Mouse (Mus musculus) kidney, adult 2 months (tissue): Measurements from ENCODE around the gene Tysnd1. TPM values are rescaled to one million over a fixed set of nuclear protein-coding genes. Genes with fewer than 3 reads are reported as not detected.

Experiments used
- DNase-seq: peaks from one replicate; pipeline ENCODE4 v3.0.0; 2021
- H3K27ac ChIP-seq: fragments of 200-500 bp; 2 replicates; pipeline ENCODE4 v1.5.1; 2012; ENCODE audit warnings: low read depth, low read length, control low read depth, inconsistent platforms; ENCODE audit not compliant: insufficient read depth
- H3K27me3 ChIP-seq: fragments of 200-500 bp; replicated peaks from 2 replicates; pipeline ENCODE4 v1.6.1; 2012; ENCODE audit warnings: mild to moderate bottlenecking, moderate library complexity, low read length, inconsistent platforms; ENCODE audit not compliant: control insufficient read depth, insufficient read depth
- H3K36me3 ChIP-seq: fragments of 200-500 bp; 2 replicates; pipeline ENCODE4 v1.6.1; 2012; ENCODE audit warnings: mild to moderate bottlenecking, moderate library complexity, low read length, inconsistent platforms; ENCODE audit not compliant: control insufficient read depth, insufficient read depth
- H3K4me1 ChIP-seq: fragments of 200-500 bp; 2 replicates; pipeline ENCODE4 v1.6.1; 2011; ENCODE audit warnings: low read length; ENCODE audit not compliant: control insufficient read depth, insufficient read depth
- H3K4me3 ChIP-seq: fragments of 200-500 bp; 2 replicates; pipeline ENCODE4 v1.5.1; 2011; ENCODE audit warnings: mild to moderate bottlenecking, low read depth, low read length, control low read depth; ENCODE audit not compliant: insufficient read depth
- CTCF ChIP-seq: fragments of 200-500 bp; conservative IDR thresholded peaks from 2 replicates; pipeline ENCODE4 v1.5.1; 2011; ENCODE audit warnings: low read depth, mild to moderate bottlenecking, control low read depth, low read length, moderate library complexity, mixed read lengths; ENCODE audit not compliant: insufficient read depth, insufficient read length
- POLR2A ChIP-seq: fragments of 200-500 bp; IDR thresholded peaks from one replicate; pipeline ENCODE4 v1.6.1; 2011; ENCODE audit warnings: low read depth, low read length, control low read depth
- WGBS: fragments of 180-500 bp; shearing (Covaris S2); methylation state at CpG from one replicate; pipeline ENCODE4 v1.1.7; 2018; 5-methylcytosine and 5-hydroxymethylcytosine counted together
- polyA plus RNA-seq: library from polyadenylated mRNA; depleted of rRNA; stranded (reverse); fragments of >200 nt; gene quantifications from 2 replicates; pipeline ENCODE4 v1.2.3, GENCODE M21; 2012

The Tysnd1 gene
- polyA plus RNA-seq, 1 experiment, result 75.4 TPM

- 71% methylated on average over 7 of the region's 7 CpGs for WGBS
- no peaks in the 10 kb centered on the region for H3K36me3 ChIP-seq
- DNase-seq, result no peak
- H3K4me1 ChIP-seq, result no peaks in the 10 kb centered on the region
- TF ChIP-seq CTCF (no peak), POLR2A (no peak)
- no peaks in the 10 kb centered on the region for H3K27me3 ChIP-seq
- H3K4me3 ChIP-seq, result no peak overlapping the region
- no peak overlapping the region for H3K27ac ChIP-seq
These were observed 26.0 kb upstream of the Tysnd1 start for GRCm38 (mm10) chr10:61669289-61669688.

GRCm38 (mm10) chr10:61669896-61670295 lies 25.4 kb upstream of the Tysnd1 start:
- no peak for TF ChIP-seq CTCF

GRCm38 (mm10) chr10:61670758-61671157 lies 24.6 kb upstream of the Tysnd1 start:
- Histone ChIP-seq H3K27me3 (no peaks in the 10 kb centered on the region), H3K4me1 (no peaks in the 10 kb centered on the region), H3K4me3 (no peak overlapping the region), H3K27ac (no peak overlapping the region), H3K36me3 (no peaks in the 10 kb centered on the region)
- no peak for DNase-seq
- TF ChIP-seq POLR2A (no peak), CTCF (peak; percentile 26; the same call in 1 of the 2 replicates)
- WGBS, result 97% methylated on average over 3 of the region's 3 CpGs

More at GRCm38 (mm10) chr10:61669896-61670295, 25.4 kb upstream of the Tysnd1 start:
- H3K4me1 ChIP-seq, result no peaks in the 10 kb centered on the region
- no peak for DNase-seq
- no peak overlapping the region for H3K4me3 ChIP-seq
- no peaks in the 10 kb centered on the region for H3K27me3 ChIP-seq
- H3K36me3 ChIP-seq, result no peaks in the 10 kb centered on the region
- H3K27ac ChIP-seq, result no peak overlapping the region

- no peak overlapping the region for H3K27ac ChIP-seq
- 68% methylated on average over 3 of the region's 3 CpGs for WGBS
- no peak overlapping the region for H3K4me3 ChIP-seq
- no peaks in the 10 kb centered on the region for H3K36me3 ChIP-seq
- H3K27me3 ChIP-seq, result no peaks in the 10 kb centered on the region
- no peak for TF ChIP-seq CTCF
- no peak for TF ChIP-seq POLR2A
- H3K4me1 ChIP-seq, result no peaks in the 10 kb centered on the region
- DNase-seq, result peak; percentile 29
These were observed 19.4 kb upstream of the Tysnd1 start for GRCm38 (mm10) chr10:61675935-61676334.

DNA sequence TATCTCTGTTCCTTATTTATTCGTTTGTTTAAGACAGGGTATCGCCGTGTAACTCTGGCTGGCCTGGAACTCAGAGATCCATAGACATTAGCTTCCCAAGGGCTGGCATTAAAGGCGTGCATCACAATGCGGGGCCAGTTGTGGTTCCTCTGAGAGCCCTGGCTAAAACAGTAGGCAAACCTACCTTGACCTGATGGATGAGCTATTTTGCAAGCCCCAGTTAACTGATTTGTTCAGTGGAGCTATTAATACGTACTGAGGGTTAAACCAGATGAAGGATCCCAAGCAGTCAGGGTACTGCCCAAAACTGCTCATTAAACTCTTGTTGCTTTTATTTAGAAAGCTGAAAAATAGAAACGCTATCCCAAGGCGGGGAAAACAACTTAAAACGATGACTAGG lies 15.8 kb upstream of the Tysnd1 start:
- TF ChIP-seq POLR2A (no peak), CTCF (no peak)
- 32% methylated on average over 9 of the region's 9 CpGs for WGBS
- peak overlapping the region; percentile 86 for H3K27ac ChIP-seq
- peak overlapping the region; percentile 66 for H3K4me3 ChIP-seq
- no peak for DNase-seq
- H3K27me3 ChIP-seq, result no peaks in the 10 kb centered on the region
- H3K4me1 ChIP-seq, result no peaks in the 10 kb centered on the region
- no peaks in the 10 kb centered on the region for H3K36me3 ChIP-seq

DNA sequence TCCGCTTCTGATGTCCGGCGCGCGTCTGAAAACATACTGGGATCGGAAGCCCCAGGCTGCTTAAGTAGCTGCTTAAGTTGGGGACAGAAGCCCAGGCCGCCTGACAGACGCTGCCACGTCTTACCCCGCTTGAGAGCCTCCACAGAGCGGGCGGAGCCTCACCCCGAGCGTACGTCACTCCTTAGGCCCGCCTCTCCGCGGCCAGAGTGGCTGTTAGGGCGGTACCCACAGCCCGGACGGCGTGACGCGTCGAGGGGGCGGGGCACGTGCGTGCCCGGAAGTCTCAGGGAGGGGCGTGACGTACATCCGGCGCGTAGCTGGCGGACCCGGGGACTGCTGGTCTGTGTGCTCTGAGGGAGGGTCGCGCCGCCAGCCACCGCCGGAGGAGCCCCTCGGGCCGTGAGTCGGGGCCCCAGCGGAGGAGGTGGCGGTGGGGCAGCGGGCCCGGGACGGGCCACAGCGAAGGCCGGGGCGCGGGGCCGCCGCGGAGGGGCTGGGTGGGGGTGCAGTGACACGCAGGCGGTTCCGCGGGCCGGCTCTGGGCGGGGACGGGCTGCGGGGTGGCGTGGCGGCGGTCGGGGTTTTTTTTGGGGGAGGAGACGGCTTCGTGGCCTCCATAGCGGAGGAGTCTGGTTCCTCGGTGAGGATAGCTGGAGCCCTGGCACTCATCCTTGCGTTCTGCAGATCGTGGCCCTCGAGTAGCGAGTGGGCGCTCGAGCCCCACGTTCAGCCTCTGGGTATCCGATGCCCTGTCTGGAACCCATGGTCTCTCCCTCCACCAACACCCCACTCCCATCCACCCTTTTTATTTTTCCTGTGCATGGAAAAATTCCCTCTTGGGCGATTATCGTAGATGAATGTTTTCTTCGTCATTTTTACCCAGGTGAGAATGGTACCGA lies 15.1 kb upstream of the Tysnd1 start, which contains the start of gene Sar1a:
Gene Sar1a, plus strand, starts transcription at position 285 of the 899 bp plus-strand sequence.
- H3K4me3 ChIP-seq, result peak within 1 kb of the TSS; percentile 66
- no peaks in the 10 kb centered on the region for H3K27me3 ChIP-seq
- peak; percentile 99 for DNase-seq
- no peaks in the 10 kb centered on the region for H3K4me1 ChIP-seq
- 2% methylated on average over 82 of the region's 84 CpGs for WGBS
- peak within 1 kb of the TSS; percentile 86 for H3K27ac ChIP-seq
- no peak for TF ChIP-seq CTCF
- peak; percentile 76 for TF ChIP-seq POLR2A
- H3K36me3 ChIP-seq, result no peaks in the 10 kb centered on the region

- 77% methylated on average over 8 of the region's 8 CpGs for WGBS
- no peak overlapping the region for H3K4me3 ChIP-seq
These were observed 5.9 kb upstream of the Tysnd1 start for GRCm38 (mm10) chr10:61689405-61689804.

More at GRCm38 (mm10) chr10:61689405-61689804, 5.9 kb upstream of the Tysnd1 start:
- DNase-seq, result no peak
- Histone ChIP-seq H3K27me3 (no peaks in the 10 kb centered on the region), H3K27ac (no peak overlapping the region), H3K36me3 (peaks cover 5% of the 10 kb centered on the region), H3K4me1 (no peaks in the 10 kb centered on the region)
- no peak for TF ChIP-seq CTCF
- TF ChIP-seq POLR2A, result no peak
